Mouse (Mus musculus) spleen, adult 2 months (tissue): ENCODE data around the gene Snf8. TPM values are rescaled to one million over a fixed set of nuclear protein-coding genes. Genes with fewer than 3 reads are reported as not detected.
A peak's percentile ranks its signal among the peaks of the same experiment; 100 is the strongest.

Experiments
- DNase-seq, 2 experiments: peaks; one replicate each; pipeline versions ENCODE4 v3.0.0 to v3.0.0-alpha.2; 2012 to 2021; ENCODE audit warnings: low spot score in 2 of 2, low read depth in 1 of 2
- H3K27ac ChIP-seq: fragments of 200-500 bp; 2 replicates; pipeline ENCODE4 v1.5.1; 2012; ENCODE audit warnings: low read length, inconsistent platforms; ENCODE audit not compliant: insufficient read depth
- H3K27me3 ChIP-seq: fragments of 200-500 bp; 2 replicates; pipeline ENCODE4 v1.6.1; 2012; ENCODE audit warnings: mild to moderate bottlenecking, moderate library complexity, low read length, inconsistent platforms; ENCODE audit not compliant: control insufficient read depth, insufficient read depth
- H3K36me3 ChIP-seq: fragments of 200-500 bp; 2 replicates; pipeline ENCODE4 v1.6.1; 2012; ENCODE audit warnings: mild to moderate bottlenecking, low read length, inconsistent platforms; ENCODE audit not compliant: control insufficient read depth, insufficient read depth
- H3K4me1 ChIP-seq: fragments of 200-500 bp; 2 replicates; pipeline ENCODE4 v1.6.1; 2011; ENCODE audit warnings: inconsistent platforms; ENCODE audit not compliant: control insufficient read depth, insufficient read depth, insufficient read length
- H3K4me3 ChIP-seq: fragments of 200-500 bp; 2 replicates; pipeline ENCODE4 v1.5.1; 2011; ENCODE audit warnings: mild to moderate bottlenecking, inconsistent platforms; ENCODE audit not compliant: insufficient read depth, insufficient read length; ENCODE audit errors: extremely low read depth
- CTCF ChIP-seq: fragments of 200-500 bp; IDR thresholded peaks from 2 replicates; pipeline ENCODE4 v1.5.1; 2011; ENCODE audit warnings: mild to moderate bottlenecking, inconsistent platforms; ENCODE audit not compliant: insufficient read depth, insufficient read length, insufficient replicate concordance; ENCODE audit errors: extremely low read depth
- POLR2A ChIP-seq: fragments of 200-500 bp; IDR thresholded peaks from 2 replicates; pipeline ENCODE4 v1.6.1; 2011; ENCODE audit warnings: low read depth, low read length, inconsistent platforms
- WGBS: fragments of 180-500 bp; shearing (Covaris S2); methylation state at CpG from one replicate; pipeline ENCODE4 v1.1.7; 2018; 5-methylcytosine and 5-hydroxymethylcytosine counted together
- polyA plus RNA-seq: library from polyadenylated mRNA; depleted of rRNA; stranded (reverse); fragments of >200 nt; gene quantifications from 2 replicates; pipeline ENCODE4 v1.2.3, GENCODE M21; 2012

The Snf8 gene
- polyA plus RNA-seq, 1 experiment, result 15.6 TPM

- Histone ChIP-seq H3K27ac (no peak overlapping the region), H3K36me3 (no peaks in the 10 kb centered on the region), H3K4me3 (no peak overlapping the region), H3K27me3 (peaks cover 2% of the 10 kb centered on the region; the same call in 1 of the 2 replicates), H3K4me1 (no peaks in the 10 kb centered on the region)
- DNase-seq, result no peak
- 54% methylated on average over 5 of the region's 5 CpGs for WGBS
- TF ChIP-seq POLR2A (no peak), CTCF (no peak)
These were observed 6.6 kb upstream of the Snf8 start for GRCm38 (mm10) chr11:96028130-96028529.

- Histone ChIP-seq H3K36me3 (no peaks in the 10 kb centered on the region), H3K4me3 (no peak overlapping the region), H3K27ac (no peak overlapping the region), H3K27me3 (peaks cover 2% of the 10 kb centered on the region; the same call in 1 of the 2 replicates), H3K4me1 (peaks cover 4% of the 10 kb centered on the region; the same call in 1 of the 2 replicates)
- WGBS, result 87% methylated on average over 3 of the region's 3 CpGs
- no peak for DNase-seq
- no peak for TF ChIP-seq POLR2A
- no peak for TF ChIP-seq CTCF
These were observed 4.1 kb upstream of the Snf8 start for GRCm38 (mm10) chr11:96030571-96030970.

GRCm38 (mm10) chr11:96031701-96032100 is 3.0 kb upstream of the Snf8 start:
- H3K27ac ChIP-seq, result no peak overlapping the region
- no peaks in the 10 kb centered on the region for H3K36me3 ChIP-seq
- DNase-seq, result no peak
- no peak for TF ChIP-seq CTCF
- no peak for TF ChIP-seq POLR2A
- H3K4me3 ChIP-seq, result no peak overlapping the region
- H3K27me3 ChIP-seq, result peaks cover 2% of the 10 kb centered on the region; the same call in 1 of the 2 replicates
- peaks cover 7% of the 10 kb centered on the region for H3K4me1 ChIP-seq
- 80% methylated on average over 2 of the region's 2 CpGs for WGBS

- TF ChIP-seq POLR2A, result no peak
- TF ChIP-seq CTCF, result no peak
- Histone ChIP-seq H3K4me1 (peaks cover 7% of the 10 kb centered on the region), H3K4me3 (no peak overlapping the region), H3K27me3 (peaks cover 2% of the 10 kb centered on the region; the same call in 1 of the 2 replicates), H3K36me3 (no peaks in the 10 kb centered on the region), H3K27ac (no peak overlapping the region)
- no peak for DNase-seq
- 100% methylated on average over 2 of the region's 3 CpGs for WGBS
These were observed 1.4 kb upstream of the Snf8 start for GRCm38 (mm10) chr11:96033264-96033663.

GRCm38 (mm10) chr11:96034116-96034515 is 569 bp upstream of the Snf8 start:
- 55% methylated on average over 8 of the region's 8 CpGs for WGBS
- Histone ChIP-seq H3K4me1 (peaks cover 7% of the 10 kb centered on the region), H3K27ac (no peak overlapping the region), H3K27me3 (no peaks in the 10 kb centered on the region), H3K4me3 (peak overlapping the region; percentile 68; the same call in 1 of the 2 replicates), H3K36me3 (peaks cover 4% of the 10 kb centered on the region; the same call in 1 of the 2 replicates)
- no peak for DNase-seq
- TF ChIP-seq CTCF (no peak), POLR2A (no peak)

- peak overlapping the region; percentile 68 for H3K4me3 ChIP-seq
- TF ChIP-seq CTCF (no peak), POLR2A (no peak)
- peaks cover 7% of the 10 kb centered on the region for H3K4me1 ChIP-seq
- no peaks in the 10 kb centered on the region for H3K27me3 ChIP-seq
- WGBS, result 8% methylated on average over 6 of the region's 6 CpGs
- no peak for DNase-seq
- peaks cover 6% of the 10 kb centered on the region; the same call in 1 of the 2 replicates for H3K36me3 ChIP-seq
- no peak overlapping the region for H3K27ac ChIP-seq
These were observed 448 bp downstream of the Snf8 start for GRCm38 (mm10) chr11:96035133-96035532.

- H3K4me3 ChIP-seq, result no peak overlapping the region
- peaks cover 7% of the 10 kb centered on the region for H3K4me1 ChIP-seq
- no peaks in the 10 kb centered on the region for H3K27me3 ChIP-seq
- H3K27ac ChIP-seq, result no peak overlapping the region
- peaks cover 9% of the 10 kb centered on the region for H3K36me3 ChIP-seq
- 87% methylated on average over 5 of the region's 5 CpGs for WGBS
- DNase-seq, result no peak
- TF ChIP-seq POLR2A, result no peak
- no peak for TF ChIP-seq CTCF
These were observed 2.8 kb downstream of the Snf8 start for GRCm38 (mm10) chr11:96037499-96037898.
